Mouse (Mus musculus) mouse trophoblast stem cell (cell line): ENCODE results near the gene Onecut3.

Experiments
- in situ Hi-C, 2 experiments: fragments of 300-500 bp; cut with MseI, MboI; formaldehyde crosslinking; loops; 2 replicates in 1 of 2; 3 replicates in 1 of 2; pipeline ENCODE4 v1.15.1; 2025

Gene Onecut3

GRCm38 (mm10) chr10:80552364-80552763 is 57.7 kb downstream of the Onecut3 start:
- in situ Hi-C loops, result no loop called here

GRCm38 (mm10) chr10:80553575-80553974 is 58.9 kb downstream of the Onecut3 start:
- in situ Hi-C loops, result no loop called here

DNA sequence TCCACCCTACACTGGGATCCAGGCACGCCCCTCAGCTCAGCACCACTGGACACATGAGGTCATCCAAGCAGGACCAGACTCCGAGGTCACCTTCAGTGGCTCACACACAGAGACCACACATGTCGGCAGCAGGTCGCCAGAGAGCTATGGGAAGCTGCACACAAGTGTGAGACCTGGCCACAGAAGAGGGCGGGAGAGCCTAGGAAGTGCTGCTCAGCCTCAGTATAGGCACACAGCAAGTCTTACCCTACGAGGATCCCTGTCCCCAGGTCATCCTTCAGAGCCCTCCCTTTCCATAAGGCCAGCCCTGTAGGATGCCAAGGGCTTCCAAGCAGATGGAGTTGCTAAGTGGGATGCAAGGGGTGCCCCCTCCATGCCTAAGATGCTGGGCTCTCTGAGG is 59.4 kb downstream of the Onecut3 start:
- in situ Hi-C loops, result no loop called here

- in situ Hi-C loops, result no loop called here
Observed at GRCm38 (mm10) chr10:80557346-80557965, 62.8 kb downstream of the Onecut3 start.

- in situ Hi-C loops, result no loop called here
Observed at GRCm38 (mm10) chr10:80559431-80559830, 64.8 kb downstream of the Onecut3 start.

GRCm38 (mm10) chr10:80560621-80561020 is 66.0 kb downstream of the Onecut3 start:
- in situ Hi-C loops, result no loop called here

GRCm38 (mm10) chr10:80561116-80561944 is 66.7 kb downstream of the Onecut3 start, which contains the start of gene Rexo1:
Gene Rexo1 (minus strand): TSS chr10:80561560.
- in situ Hi-C loops, result no loop called here

DNA sequence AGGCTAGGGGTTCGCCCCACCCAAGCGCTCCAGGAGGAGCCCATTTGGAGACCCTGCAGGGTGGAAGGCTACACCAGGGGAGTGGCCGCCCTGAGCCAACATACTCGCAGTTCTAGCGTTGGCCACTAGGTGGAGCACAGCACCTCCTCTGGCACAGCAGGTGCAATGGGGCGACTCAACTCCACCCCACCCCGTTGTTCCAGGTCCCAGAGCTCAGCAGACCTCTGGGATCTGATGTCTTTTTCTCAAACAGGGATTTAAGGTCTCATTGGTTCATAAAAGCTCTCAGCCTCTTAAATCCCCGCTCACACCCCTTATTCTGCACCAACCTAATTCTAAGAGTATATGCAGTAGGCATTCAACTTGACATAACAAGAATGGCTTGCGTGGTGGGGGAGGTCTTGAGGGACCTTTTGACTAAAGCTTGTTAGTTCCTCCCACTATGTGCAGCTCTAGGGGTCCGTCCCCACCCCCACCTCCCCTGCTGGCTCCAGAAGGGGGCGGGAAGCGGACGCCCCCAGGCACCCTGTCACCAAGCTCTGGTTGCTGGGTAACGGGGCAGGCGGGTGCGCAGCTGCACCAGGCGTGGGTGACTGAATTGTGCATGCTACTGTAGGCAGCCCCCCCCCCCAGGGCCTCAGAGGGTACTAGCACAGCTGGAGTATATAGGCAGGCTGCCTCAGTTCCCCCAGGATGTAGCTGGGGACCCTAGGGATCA is 71.9 kb downstream of the Onecut3 start:
- in situ Hi-C loops, result no loop called here
